Mouse (Mus musculus): ENCODE results near the gene AC124108.1. TPM values are rescaled to one million over a fixed set of nuclear protein-coding genes. Genes with fewer than 3 reads are reported as not detected.

AC124108.1 gene
- polyA plus RNA-seq, 1 experiment from 2014 or later: 1.6 TPM

DNA sequence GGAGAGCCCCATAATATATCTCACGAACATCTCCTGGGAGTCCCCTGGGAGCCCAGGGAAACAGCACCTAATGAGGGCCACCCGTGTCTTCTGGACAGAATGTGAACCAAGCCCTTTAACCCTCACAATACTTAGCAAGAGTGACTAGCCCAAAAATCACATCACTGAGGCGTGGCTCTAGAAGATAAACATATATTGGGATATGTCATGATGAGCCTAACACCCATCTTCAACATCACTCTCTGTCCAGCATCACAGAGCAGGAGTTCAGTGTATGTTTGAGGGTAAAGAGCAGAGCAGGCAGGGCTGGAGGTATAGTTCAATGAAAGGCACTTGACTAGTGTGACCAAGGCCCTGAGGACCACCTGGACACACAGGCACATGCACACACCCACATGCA lies 38.4 kb downstream of the AC124108.1 start, which contains the start of gene Gm10188:
Gene Gm10188, minus strand, starts transcription at position 101 of the 400 bp plus-strand sequence.
- Histone ChIP-seq H3K9ac (replicated peaks) (no peak within 1 kb of the TSS), H3K9me3 (replicated peaks) (no peaks in the 10 kb centered on the region), H3K4me1 (peaks cover 8% of the 10 kb centered on the region), H3K36me3 (no peaks in the 10 kb centered on the region), H3K27ac (replicated peaks) (no peak within 1 kb of the TSS), H3K4me3 (replicated peaks) (no peak within 1 kb of the TSS), H3K27me3 (replicated peaks) (no peaks in the 10 kb centered on the region), H3K4me2 (no peak within 1 kb of the TSS)
- no peak for ATAC-seq (ENCODE audit: low FRiP score)
- WGBS: 82% methylated on average over 3 of the region's 3 CpGs

DNA sequence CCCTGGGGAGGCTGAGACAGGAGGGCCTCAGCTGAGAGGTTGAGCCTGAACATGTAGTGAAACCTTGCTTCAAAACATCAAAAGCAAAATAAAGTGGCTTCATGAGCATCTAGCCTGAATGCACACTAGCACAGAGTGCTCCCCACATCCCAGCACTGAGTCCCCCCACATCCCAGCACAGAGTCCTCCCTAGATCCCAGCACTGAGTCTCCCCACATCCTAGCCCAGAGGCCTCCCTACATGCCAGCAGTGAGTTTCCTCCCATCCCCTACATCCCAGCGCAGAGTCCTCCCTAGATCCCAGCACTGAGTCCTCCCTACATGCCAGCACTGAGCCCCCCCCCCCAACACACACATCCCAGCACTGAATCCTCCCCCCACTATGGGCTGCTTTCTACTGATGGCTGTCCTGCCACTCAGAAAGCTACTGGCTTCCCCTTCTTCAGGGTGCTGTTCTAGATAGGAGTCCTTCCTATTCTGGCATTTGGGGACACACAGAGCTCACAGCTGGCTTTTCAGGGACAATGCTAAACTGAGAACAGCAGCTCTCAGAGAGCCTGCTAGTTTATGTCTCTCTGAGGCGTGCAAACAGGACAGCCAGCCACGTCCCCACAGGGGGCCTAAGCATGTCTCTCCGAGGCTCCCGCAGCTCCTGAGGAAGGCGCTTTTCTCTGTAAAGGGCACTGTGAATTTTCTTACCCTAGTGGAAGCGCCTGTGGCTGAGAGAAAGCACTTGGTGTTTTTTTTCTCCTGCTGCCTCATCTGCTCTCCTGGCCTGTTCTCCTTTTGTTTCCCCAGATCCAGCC lies 40.4 kb downstream of the AC124108.1 start:
- Histone ChIP-seq H3K27ac (replicated peaks) (peak overlapping the region; percentile 60), H3K36me3 (no peaks in the 10 kb centered on the region)

GRCm38 (mm10) chr1:132233566-132233965 lies 42.3 kb downstream of the AC124108.1 start:
- no peaks in the 10 kb centered on the region for H3K27me3 ChIP-seq (replicated peaks)
- peaks cover 13% of the 10 kb centered on the region for H3K4me1 ChIP-seq
- no peaks in the 10 kb centered on the region for H3K36me3 ChIP-seq
- no peak overlapping the region for H3K27ac ChIP-seq (replicated peaks)
- no peak overlapping the region for H3K9ac ChIP-seq (replicated peaks)
- H3K4me2 ChIP-seq: no peak overlapping the region
- H3K9me3 ChIP-seq (replicated peaks): no peaks in the 10 kb centered on the region
- 31% methylated on average over 12 of the region's 12 CpGs for WGBS
- no peak for ATAC-seq (ENCODE audit: low FRiP score)
- H3K4me3 ChIP-seq (replicated peaks): no peak overlapping the region

More for the DNA sequence above, 40.4 kb downstream of the AC124108.1 start:
- Histone ChIP-seq H3K9me3 (replicated peaks) (no peaks in the 10 kb centered on the region), H3K4me3 (replicated peaks) (no peak overlapping the region), H3K4me1 (peaks cover 13% of the 10 kb centered on the region), H3K4me2 (no peak overlapping the region), H3K27me3 (replicated peaks) (no peaks in the 10 kb centered on the region), H3K9ac (replicated peaks) (no peak overlapping the region)
- ATAC-seq (ENCODE audit: low FRiP score): no peak
- WGBS: 25% methylated on average over 7 of the region's 7 CpGs

DNA sequence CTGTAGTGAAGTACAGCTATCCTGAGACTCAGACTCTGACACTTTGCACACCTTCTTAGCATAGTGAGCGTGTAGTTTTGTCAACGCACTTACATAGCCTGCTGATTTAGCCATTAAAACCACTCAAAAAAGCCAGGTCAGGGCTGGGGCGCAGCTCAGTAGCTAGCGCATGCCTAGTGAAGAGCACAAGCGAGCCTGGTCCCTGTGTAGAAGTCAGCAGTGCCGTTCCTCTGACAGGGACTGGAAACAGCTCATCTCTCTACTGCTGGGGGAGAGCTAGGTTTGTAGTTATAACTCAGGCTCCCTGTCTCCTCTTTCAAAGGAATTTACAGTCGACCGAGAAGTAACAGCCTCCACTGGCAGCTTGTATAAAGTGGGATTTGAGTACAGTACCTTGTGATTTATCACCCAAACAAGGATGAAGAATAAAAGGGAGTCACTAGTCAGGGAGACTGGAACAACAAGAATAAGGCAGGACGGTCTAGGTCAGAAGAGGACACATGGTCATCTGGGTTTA lies 43.6 kb downstream of the AC124108.1 start:
- Histone ChIP-seq H3K9me3 (replicated peaks) (no peaks in the 10 kb centered on the region), H3K9ac (replicated peaks) (no peak overlapping the region), H3K4me2 (no peak overlapping the region), H3K27ac (replicated peaks) (no peak overlapping the region), H3K4me1 (peaks cover 13% of the 10 kb centered on the region), H3K4me3 (replicated peaks) (no peak overlapping the region), H3K36me3 (no peaks in the 10 kb centered on the region), H3K27me3 (replicated peaks) (no peaks in the 10 kb centered on the region)
- WGBS: 49% methylated on average over 9 of the region's 9 CpGs
- no peak for ATAC-seq (ENCODE audit: low FRiP score)

- 22% methylated on average over 6 of the region's 6 CpGs for WGBS
- H3K4me2 ChIP-seq: no peak overlapping the region
- H3K27me3 ChIP-seq (replicated peaks): no peaks in the 10 kb centered on the region
- no peaks in the 10 kb centered on the region for H3K9me3 ChIP-seq (replicated peaks)
- no peak for ATAC-seq (ENCODE audit: low FRiP score)
- 0 out of 2 replicates have a peak, but pooled peaks cover 7% of the 10 kb centered on the region for H3K4me1 ChIP-seq
- no peak overlapping the region for H3K9ac ChIP-seq (replicated peaks)
- H3K27ac ChIP-seq (replicated peaks): no peak overlapping the region
- H3K4me3 ChIP-seq (replicated peaks): no peak overlapping the region
- H3K36me3 ChIP-seq: no peaks in the 10 kb centered on the region
These were observed 46.4 kb downstream of the AC124108.1 start for GRCm38 (mm10) chr1:132237585-132238159.

- no peak overlapping the region for H3K4me3 ChIP-seq (replicated peaks)
- no peak for ATAC-seq (ENCODE audit: low FRiP score)
- H3K9ac ChIP-seq (replicated peaks): no peak overlapping the region
- 77% methylated on average over 5 of the region's 5 CpGs for WGBS
- no peaks in the 10 kb centered on the region for H3K27me3 ChIP-seq (replicated peaks)
- no peak overlapping the region for H3K4me2 ChIP-seq
- no peaks in the 10 kb centered on the region for H3K36me3 ChIP-seq
- H3K9me3 ChIP-seq (replicated peaks): no peaks in the 10 kb centered on the region
- H3K27ac ChIP-seq (replicated peaks): no peak overlapping the region
- no peaks in the 10 kb centered on the region for H3K4me1 ChIP-seq
These were observed 53.8 kb downstream of the AC124108.1 start for GRCm38 (mm10) chr1:132245010-132245409.

DNA sequence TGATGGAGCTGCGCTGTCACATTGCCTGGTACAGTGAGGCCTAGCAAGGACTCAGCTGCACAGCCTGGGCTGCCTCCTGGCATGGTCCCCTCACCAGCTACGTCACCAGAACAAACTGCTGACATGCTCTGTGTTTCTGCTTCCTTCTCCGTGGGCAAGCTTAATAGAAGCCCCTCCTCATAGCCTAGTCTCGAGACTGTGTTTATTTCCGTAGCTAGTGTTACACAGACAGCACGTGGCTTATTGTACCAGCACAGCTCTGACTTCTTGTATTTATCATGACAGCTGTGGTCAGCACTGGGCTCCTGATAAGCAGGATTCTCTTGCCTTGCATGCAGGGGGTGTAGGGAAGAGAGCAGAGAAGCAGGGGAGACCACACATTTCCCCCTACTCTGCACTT lies 54.9 kb downstream of the AC124108.1 start:
- Histone ChIP-seq H3K9ac (replicated peaks) (no peak overlapping the region), H3K9me3 (replicated peaks) (no peaks in the 10 kb centered on the region), H3K36me3 (no peaks in the 10 kb centered on the region), H3K4me1 (no peaks in the 10 kb centered on the region), H3K4me2 (no peak overlapping the region), H3K27ac (replicated peaks) (no peak overlapping the region), H3K4me3 (replicated peaks) (no peak overlapping the region), H3K27me3 (replicated peaks) (no peaks in the 10 kb centered on the region)
- no peak for ATAC-seq (ENCODE audit: low FRiP score)
- 61% methylated on average over 6 of the region's 6 CpGs for WGBS

GRCm38 (mm10) chr1:132246641-132247040 lies 55.4 kb downstream of the AC124108.1 start:
- Histone ChIP-seq H3K27ac (replicated peaks) (no peak overlapping the region), H3K9ac (replicated peaks) (no peak overlapping the region), H3K36me3 (no peaks in the 10 kb centered on the region), H3K4me2 (no peak overlapping the region), H3K4me3 (replicated peaks) (no peak overlapping the region), H3K4me1 (no peaks in the 10 kb centered on the region), H3K9me3 (replicated peaks) (no peaks in the 10 kb centered on the region), H3K27me3 (replicated peaks) (no peaks in the 10 kb centered on the region)
- WGBS: 90% methylated on average over 4 of the region's 4 CpGs
- no peak for ATAC-seq (ENCODE audit: low FRiP score)

GRCm38 (mm10) chr1:132254467-132254866 lies 63.2 kb downstream of the AC124108.1 start:
- Histone ChIP-seq H3K27me3 (replicated peaks) (no peaks in the 10 kb centered on the region), H3K36me3 (peaks cover 10% of the 10 kb centered on the region), H3K4me1 (no peaks in the 10 kb centered on the region), H3K9ac (replicated peaks) (no peak overlapping the region), H3K9me3 (replicated peaks) (no peaks in the 10 kb centered on the region), H3K27ac (replicated peaks) (no peak overlapping the region), H3K4me3 (replicated peaks) (no peak overlapping the region), H3K4me2 (no peak overlapping the region)
- ATAC-seq (ENCODE audit: low FRiP score): no peak
- WGBS: 81% methylated on average over 6 of the region's 6 CpGs

MicroRNA genes within 50 kb of the gene (microRNA counts, 519-probe panel; counts per million panel counts)
- microRNA mmu-miR-135b: 3,412 counts per million, percentile 83 among the panel's probes with 10 or more counts

Small RNAs within 50 kb of the gene (microRNA-seq; reads per million reads assigned to microRNA genes)
- 4,416 reads per million, percentile 92 among the genes with 10 or more reads in this experiment for gene Mir135b

Other genes starting within 250 kb of the AC124108.1 start
- gene Slc45a3, start 228.5 kb upstream of the AC124108.1 start, polyA plus RNA-seq (2015; fragmentation: Nextera tagmentation; extraction: Ambion mirVana): 2.0 and 3.0 TPM in 2 replicates
- 8.0 and 15.4 TPM in 2 replicates for gene Elk4, start 183.8 kb upstream of the AC124108.1 start, polyA plus RNA-seq (2015; fragmentation: Nextera tagmentation; extraction: Ambion mirVana)
- gene Mfsd4a, start 123.4 kb upstream of the AC124108.1 start, polyA plus RNA-seq (2015; fragmentation: Nextera tagmentation; extraction: Ambion mirVana): 7.8 TPM in 2 replicates
- gene Cdk18, start 51.8 kb upstream of the AC124108.1 start, polyA plus RNA-seq (2015; fragmentation: Nextera tagmentation; extraction: Ambion mirVana): 0.68 and 1.6 TPM in 2 replicates
- gene Lemd1, start within 50 bp of the AC124108.1 start, polyA plus RNA-seq (2015; fragmentation: Nextera tagmentation; extraction: Ambion mirVana): 16.9 and 17.6 TPM in 2 replicates
- gene Gm10188, start 38.3 kb downstream of the AC124108.1 start, polyA plus RNA-seq (2015; fragmentation: Nextera tagmentation; extraction: Ambion mirVana): 0.50 and 0.59 TPM in 2 replicates
- 7.5 TPM in 2 replicates for gene Klhdc8a, start 107.2 kb downstream of the AC124108.1 start, polyA plus RNA-seq (2015; fragmentation: Nextera tagmentation; extraction: Ambion mirVana)
- gene Nuak2, start 124.7 kb downstream of the AC124108.1 start, polyA plus RNA-seq (2015; fragmentation: Nextera tagmentation; extraction: Ambion mirVana): 6.6 and 7.1 TPM in 2 replicates
- 28.5 and 33.2 TPM in 2 replicates for gene Tmcc2, start 199.8 kb downstream of the AC124108.1 start, polyA plus RNA-seq (2015; fragmentation: Nextera tagmentation; extraction: Ambion mirVana)
- gene Dstyk, start 226.1 kb downstream of the AC124108.1 start, polyA plus RNA-seq (2015; fragmentation: Nextera tagmentation; extraction: Ambion mirVana): 8.4 and 9.2 TPM in 2 replicates

Measured in neural tube, embryonic 15.5 days (tissue).